Mouse (Mus musculus) lung, adult 18-20 months (tissue): ENCODE results near the gene Ccdc141.
A peak's percentile ranks its signal among the peaks of the same experiment; 100 is the strongest.

Experiments
- DNase-seq, 2 experiments: peaks; one replicate each; pipeline ENCODE4 v3.0.0; 2022; ENCODE audit warnings: mixed read lengths in 2 of 2

Gene Ccdc141

GRCm38 (mm10) chr2:77114335-77114734, 56.1 kb downstream of the Ccdc141 start:
- no peak for DNase-seq

GRCm38 (mm10) chr2:77113867-77114266, 56.6 kb downstream of the Ccdc141 start:
- peak; percentile 47 to 61 for DNase-seq

GRCm38 (mm10) chr2:77113026-77113425, 57.4 kb downstream of the Ccdc141 start:
- no peak for DNase-seq

GRCm38 (mm10) chr2:77111095-77111494, 59.3 kb downstream of the Ccdc141 start:
- DNase-seq: no peak

- DNase-seq: no peak
Measured at GRCm38 (mm10) chr2:77110365-77110764, 60.1 kb downstream of the Ccdc141 start.

GRCm38 (mm10) chr2:77109506-77110123, 60.8 kb downstream of the Ccdc141 start:
- no peak for DNase-seq

GRCm38 (mm10) chr2:77108562-77108961, 61.9 kb downstream of the Ccdc141 start:
- DNase-seq: no peak

- peak; percentile 9 to 23 for DNase-seq
Measured at GRCm38 (mm10) chr2:77106150-77106549, 64.3 kb downstream of the Ccdc141 start.

GRCm38 (mm10) chr2:77105006-77105715, 65.3 kb downstream of the Ccdc141 start:
- DNase-seq: peak in 1 of 2 experiments; percentile 17

GRCm38 (mm10) chr2:77102516-77102915, 67.9 kb downstream of the Ccdc141 start:
- DNase-seq: no peak

GRCm38 (mm10) chr2:77099814-77100213, 70.6 kb downstream of the Ccdc141 start:
- DNase-seq: peak in 1 of 2 experiments; percentile 14

- DNase-seq: no peak
Measured at GRCm38 (mm10) chr2:77098769-77099168, 71.7 kb downstream of the Ccdc141 start.

GRCm38 (mm10) chr2:77091749-77092148, 78.7 kb downstream of the Ccdc141 start:
- DNase-seq: peak; percentile 53 to 57

GRCm38 (mm10) chr2:77085313-77085712, 85.1 kb downstream of the Ccdc141 start:
- no peak for DNase-seq

GRCm38 (mm10) chr2:77084629-77085028, 85.8 kb downstream of the Ccdc141 start:
- no peak for DNase-seq

- no peak for DNase-seq
Measured at GRCm38 (mm10) chr2:77081156-77081555, 89.3 kb downstream of the Ccdc141 start.

GRCm38 (mm10) chr2:77080657-77081056, 89.8 kb downstream of the Ccdc141 start:
- DNase-seq: peak; percentile 58 to 67

- DNase-seq: no peak
Measured at GRCm38 (mm10) chr2:77078746-77079145, 91.7 kb downstream of the Ccdc141 start.

GRCm38 (mm10) chr2:77074373-77074772, 96.1 kb downstream of the Ccdc141 start:
- no peak for DNase-seq

GRCm38 (mm10) chr2:77073930-77074329, 96.5 kb downstream of the Ccdc141 start:
- DNase-seq: peak; percentile 41 to 43

- DNase-seq: peak in 1 of 2 experiments; percentile 4
Measured at GRCm38 (mm10) chr2:77065294-77065693, 105.1 kb downstream of the Ccdc141 start.

GRCm38 (mm10) chr2:77061871-77062270, 108.6 kb downstream of the Ccdc141 start:
- DNase-seq: peak in 1 of 2 experiments; percentile 12

- no peak for DNase-seq
Measured at GRCm38 (mm10) chr2:77059596-77059995, 110.8 kb downstream of the Ccdc141 start.

GRCm38 (mm10) chr2:77056367-77056766, 114.1 kb downstream of the Ccdc141 start:
- DNase-seq: no peak
